Mouse (Mus musculus): ENCODE data around the gene Gm21970. TPM values are rescaled to one million over a fixed set of nuclear protein-coding genes. Genes with fewer than 3 reads are reported as not detected.

The Gm21970 gene
- polyA plus RNA-seq, 1 experiment from 2014 or later = 0.45 TPM

DNA sequence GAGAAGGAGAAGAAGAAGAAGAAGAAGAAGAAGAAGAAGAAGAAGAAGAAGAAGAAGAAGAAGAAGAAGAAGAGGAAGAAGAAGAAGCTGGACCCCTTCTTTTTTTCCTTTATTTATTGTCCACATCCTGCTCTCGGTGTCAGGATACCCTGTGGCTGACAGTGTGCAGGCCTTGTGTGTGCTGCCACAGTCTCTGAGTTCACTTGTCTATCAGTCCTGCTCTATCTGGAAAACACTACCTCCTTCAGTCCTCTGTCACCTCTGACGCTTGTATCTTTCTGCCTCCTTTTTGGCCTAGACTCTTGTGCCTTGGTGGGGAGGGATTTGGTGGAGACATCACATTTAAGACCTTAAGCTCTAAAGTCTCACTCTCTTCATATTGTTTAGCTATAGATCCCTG, 71.9 kb downstream of the Gm21970 start:
- Histone ChIP-seq H3K27ac (ENCODE audit: low read depth) (no peak overlapping the region), H3K4me1 (replicated peaks; ENCODE audit: control insufficient read depth, insufficient read depth, low read length) (peaks cover 7% of the 10 kb centered on the region), H3K36me3 (ENCODE audit: control insufficient read depth, insufficient read depth, low read length) (no peaks in the 10 kb centered on the region), H3K9me3 (ENCODE audit: control insufficient read depth, low read length) (no peaks in the 10 kb centered on the region; the same call in 1 of the 2 replicates), H3K9ac (ENCODE audit: low read length) (no peak overlapping the region), H3K27me3 (replicated peaks; ENCODE audit: control insufficient read depth, insufficient read depth, low read length) (no peaks in the 10 kb centered on the region), H3K4me2 (ENCODE audit: low read length) (no peak overlapping the region), H3K4me3 (ENCODE audit: low read depth, low read length) (no peak overlapping the region)
- DNase-seq (ENCODE audit: low spot score) (no peak), ATAC-seq (replicated peaks; ENCODE audit: low FRiP score, low TSS enrichment, low read depth) (no peak)
- 70% methylated on average over 2 of the region's 2 CpGs for WGBS

DNA sequence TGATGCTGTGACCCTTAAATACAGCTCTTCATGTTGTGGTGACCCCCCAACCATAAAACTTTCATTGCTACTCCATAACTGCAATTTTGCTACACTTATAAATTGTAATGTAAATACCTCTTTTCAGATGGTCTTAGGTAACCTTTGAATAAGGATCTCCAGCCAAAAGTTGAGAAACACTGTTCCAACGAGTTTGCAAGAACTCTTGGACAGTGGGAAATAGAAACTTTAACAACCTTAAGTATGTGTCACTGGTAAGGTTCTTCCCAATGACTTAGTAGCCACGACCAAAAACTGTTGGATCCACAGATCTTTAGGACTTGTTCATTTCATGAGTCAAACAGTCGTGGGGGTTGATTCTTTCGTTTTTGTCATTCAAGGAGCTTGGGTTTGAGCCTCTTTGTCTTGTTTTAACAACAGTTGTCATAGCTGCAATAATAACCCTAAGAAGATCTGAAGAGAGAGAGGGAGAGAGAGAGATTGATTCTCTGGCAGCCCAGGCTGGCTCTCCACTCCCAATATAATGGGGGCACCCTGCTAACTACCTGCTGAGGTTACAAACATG, 72.4 kb downstream of the Gm21970 start:
- DNase-seq (ENCODE audit: low spot score) = no peak
- Histone ChIP-seq H3K4me1 (replicated peaks; ENCODE audit: control insufficient read depth, insufficient read depth, low read length) (peaks cover 7% of the 10 kb centered on the region), H3K27me3 (replicated peaks; ENCODE audit: control insufficient read depth, insufficient read depth, low read length) (no peaks in the 10 kb centered on the region), H3K4me2 (ENCODE audit: low read length) (peak overlapping the region; percentile 53), H3K27ac (ENCODE audit: low read depth) (no peak overlapping the region), H3K36me3 (ENCODE audit: control insufficient read depth, insufficient read depth, low read length) (no peaks in the 10 kb centered on the region), H3K4me3 (ENCODE audit: low read depth, low read length) (peak overlapping the region; percentile 49), H3K9ac (ENCODE audit: low read length) (peak overlapping the region; percentile 46; the same call in 1 of the 2 replicates), H3K9me3 (ENCODE audit: control insufficient read depth, low read length) (no peaks in the 10 kb centered on the region; the same call in 1 of the 2 replicates)
- ATAC-seq (replicated peaks; ENCODE audit: low FRiP score, low TSS enrichment, low read depth) = no peak
- WGBS = 86% methylated on average over 4 of the region's 4 CpGs

DNA sequence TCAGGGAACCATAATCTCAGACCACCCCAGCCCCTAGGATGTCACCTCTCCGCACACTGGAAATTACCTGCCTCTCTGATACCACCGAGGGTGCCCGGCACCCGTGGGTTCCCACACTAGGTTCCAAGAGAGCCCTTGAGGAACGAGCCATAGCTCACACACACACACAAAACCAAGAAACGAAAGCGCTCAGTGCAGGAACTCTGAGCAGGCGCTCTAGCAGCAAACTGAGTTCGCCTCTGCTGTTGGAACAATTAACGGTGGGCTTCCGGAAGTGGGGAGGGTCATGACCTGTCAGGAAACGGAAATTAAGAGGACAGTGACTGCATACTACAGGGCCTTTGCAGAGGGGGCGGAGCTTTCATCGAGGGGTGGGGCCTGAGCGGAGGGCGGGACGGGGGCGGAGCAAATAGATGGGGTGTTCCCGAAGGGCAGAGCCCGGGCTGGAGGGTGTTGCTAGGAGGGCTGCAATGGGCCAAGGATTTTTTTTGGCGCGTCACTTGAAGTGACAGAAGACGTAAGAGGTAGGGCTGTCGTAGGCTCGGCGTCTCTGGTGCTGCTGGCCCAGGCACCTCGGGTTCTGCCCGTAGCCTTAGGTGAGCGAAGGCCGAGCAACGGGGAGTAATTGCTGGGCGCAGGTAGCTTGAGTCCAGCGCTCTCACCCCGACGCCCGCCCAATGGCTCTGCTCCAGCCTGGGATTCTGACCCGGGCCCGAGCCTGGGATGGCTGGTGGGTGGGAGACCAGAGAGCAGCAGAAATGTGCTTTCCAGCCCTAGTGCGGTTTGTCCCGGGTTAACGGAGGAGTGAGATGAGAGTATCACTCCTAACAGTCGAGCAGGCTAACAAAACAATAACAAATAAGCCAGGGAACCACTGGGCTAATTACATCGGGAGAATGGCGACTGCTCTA, 73.3 kb downstream of the Gm21970 start:
- peak; percentile 99 for DNase-seq (ENCODE audit: low spot score)
- no peaks in the 10 kb centered on the region; the same call in 1 of the 2 replicates for H3K9me3 ChIP-seq (ENCODE audit: control insufficient read depth, low read length)
- H3K27ac ChIP-seq (ENCODE audit: low read depth) = peak overlapping the region; percentile 54
- H3K4me1 ChIP-seq (replicated peaks; ENCODE audit: control insufficient read depth, insufficient read depth, low read length) = peaks cover 7% of the 10 kb centered on the region
- ATAC-seq (replicated peaks; ENCODE audit: low FRiP score, low TSS enrichment, low read depth) = peak; percentile 98
- peak overlapping the region; percentile 46 for H3K9ac ChIP-seq (ENCODE audit: low read length)
- 2% methylated on average over 44 of the region's 44 CpGs for WGBS
- H3K36me3 ChIP-seq (ENCODE audit: control insufficient read depth, insufficient read depth, low read length) = no peaks in the 10 kb centered on the region
- H3K27me3 ChIP-seq (replicated peaks; ENCODE audit: control insufficient read depth, insufficient read depth, low read length) = no peaks in the 10 kb centered on the region
- peak overlapping the region; percentile 49 for H3K4me3 ChIP-seq (ENCODE audit: low read depth, low read length)
- H3K4me2 ChIP-seq (ENCODE audit: low read length) = peak overlapping the region; percentile 53

DNA sequence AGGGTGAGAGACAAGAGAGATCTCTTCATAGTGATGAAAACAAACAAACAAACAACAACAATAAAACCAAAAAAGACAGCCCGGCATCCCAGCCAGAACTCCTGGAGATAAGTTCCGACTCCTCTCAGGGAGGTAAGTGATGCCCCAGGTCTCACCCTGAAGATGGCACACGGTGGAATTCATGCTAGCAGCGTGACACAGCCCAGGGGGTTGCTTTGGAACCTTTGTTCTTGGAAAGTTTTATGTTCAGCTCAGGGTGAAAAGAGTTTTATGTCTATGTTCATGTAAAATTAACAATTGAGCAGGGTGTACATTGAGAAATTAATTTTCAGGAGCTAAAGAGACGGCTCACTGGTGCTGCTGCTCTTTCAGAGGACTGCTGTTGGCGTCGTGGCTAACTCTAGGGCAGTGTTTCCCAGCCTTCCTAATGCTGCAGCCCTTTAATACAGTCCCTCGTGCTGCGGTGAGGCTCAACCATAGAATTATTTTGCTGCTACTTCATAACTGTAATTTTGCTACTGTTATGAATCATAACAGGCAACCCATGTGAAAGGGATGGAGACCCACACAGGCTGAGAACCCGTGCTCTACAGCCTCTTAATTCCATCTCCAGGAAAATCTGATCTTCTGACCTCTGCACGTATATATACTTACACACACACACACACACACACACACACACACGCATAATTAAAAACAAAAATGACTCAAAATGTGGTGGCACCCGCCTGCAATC, 74.2 kb downstream of the Gm21970 start:
- DNase-seq (ENCODE audit: low spot score) (no peak), ATAC-seq (replicated peaks; ENCODE audit: low FRiP score, low TSS enrichment, low read depth) (no peak)
- peaks cover 7% of the 10 kb centered on the region for H3K4me1 ChIP-seq (replicated peaks; ENCODE audit: control insufficient read depth, insufficient read depth, low read length)
- H3K9me3 ChIP-seq (ENCODE audit: control insufficient read depth, low read length) = no peaks in the 10 kb centered on the region; the same call in 1 of the 2 replicates
- H3K9ac ChIP-seq (ENCODE audit: low read length) = peak overlapping the region; percentile 46
- peak overlapping the region; percentile 49 for H3K4me3 ChIP-seq (ENCODE audit: low read depth, low read length)
- H3K27ac ChIP-seq (ENCODE audit: low read depth) = no peak overlapping the region
- H3K36me3 ChIP-seq (ENCODE audit: control insufficient read depth, insufficient read depth, low read length) = no peaks in the 10 kb centered on the region
- H3K27me3 ChIP-seq (replicated peaks; ENCODE audit: control insufficient read depth, insufficient read depth, low read length) = no peaks in the 10 kb centered on the region
- WGBS = 50% methylated on average over 13 of the region's 13 CpGs
- peak overlapping the region; percentile 53 for H3K4me2 ChIP-seq (ENCODE audit: low read length)

DNA sequence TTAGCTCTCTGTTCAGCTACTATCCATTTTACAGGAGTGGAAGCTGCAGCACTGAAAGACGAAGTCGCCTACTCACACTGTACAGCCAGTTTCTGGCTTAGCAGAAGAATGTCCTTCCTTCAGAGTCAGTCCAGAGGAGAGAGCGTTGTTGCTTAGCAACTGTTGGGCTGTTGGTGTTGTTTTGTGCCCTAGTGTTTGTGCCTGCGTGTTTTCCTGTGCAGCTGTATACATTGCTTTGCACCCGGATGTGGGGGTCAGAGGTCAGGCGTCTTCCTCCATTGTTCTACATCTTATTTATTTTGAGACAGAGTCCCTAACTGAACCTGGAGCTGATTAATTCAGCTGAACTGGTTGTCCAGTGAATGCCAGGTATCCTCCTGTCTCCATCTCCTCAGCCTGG, 75.0 kb downstream of the Gm21970 start:
- Histone ChIP-seq H3K9ac (ENCODE audit: low read length) (no peak overlapping the region), H3K9me3 (ENCODE audit: control insufficient read depth, low read length) (no peaks in the 10 kb centered on the region; the same call in 1 of the 2 replicates), H3K27ac (ENCODE audit: low read depth) (no peak overlapping the region), H3K4me1 (replicated peaks; ENCODE audit: control insufficient read depth, insufficient read depth, low read length) (peaks cover 7% of the 10 kb centered on the region), H3K4me2 (ENCODE audit: low read length) (no peak overlapping the region), H3K4me3 (ENCODE audit: low read depth, low read length) (no peak overlapping the region), H3K36me3 (ENCODE audit: control insufficient read depth, insufficient read depth, low read length) (no peaks in the 10 kb centered on the region), H3K27me3 (replicated peaks; ENCODE audit: control insufficient read depth, insufficient read depth, low read length) (no peaks in the 10 kb centered on the region)
- 55% methylated on average over 6 of the region's 6 CpGs for WGBS
- ATAC-seq (replicated peaks; ENCODE audit: low FRiP score, low TSS enrichment, low read depth) (no peak), DNase-seq (ENCODE audit: low spot score) (no peak)

Other genes with a start within 250 kb of the Gm21970 start
- not detected in 2 replicates for gene Olig2, start 166.3 kb upstream of the Gm21970 start, polyA plus RNA-seq (2014; fragmentation: Nextera tagmentation; extraction: Ambion mirVana)
- gene Olig1, start 121.9 kb upstream of the Gm21970 start, polyA plus RNA-seq (2014; fragmentation: Nextera tagmentation; extraction: Ambion mirVana) = 0.14 TPM in 1 of 2 replicates, not detected in the other
- gene Ifnar2, start 18.9 kb upstream of the Gm21970 start, polyA plus RNA-seq (2014; fragmentation: Nextera tagmentation; extraction: Ambion mirVana) = 41.1 and 44.0 TPM in 2 replicates
- gene Il10rb, start 14.4 kb downstream of the Gm21970 start, polyA plus RNA-seq (2014; fragmentation: Nextera tagmentation; extraction: Ambion mirVana) = 35.4 and 36.8 TPM in 2 replicates
- 51.9 and 60.9 TPM in 2 replicates for gene Ifnar1, start 93.5 kb downstream of the Gm21970 start, polyA plus RNA-seq (2014; fragmentation: Nextera tagmentation; extraction: Ambion mirVana)
- gene Ifngr2, start 155.4 kb downstream of the Gm21970 start, polyA plus RNA-seq (2014; fragmentation: Nextera tagmentation; extraction: Ambion mirVana) = 65.3 and 68.4 TPM in 2 replicates
- gene Tmem50b, start 206.1 kb downstream of the Gm21970 start, polyA plus RNA-seq (2014; fragmentation: Nextera tagmentation; extraction: Ambion mirVana) = 29.1 and 31.1 TPM in 2 replicates
- gene Dnajc28, start 227.3 kb downstream of the Gm21970 start, polyA plus RNA-seq (2014; fragmentation: Nextera tagmentation; extraction: Ambion mirVana) = 2.4 and 2.8 TPM in 2 replicates